Mouse (Mus musculus): ENCODE results near the gene She. TPM values are rescaled to one million over a fixed set of nuclear protein-coding genes. Genes with fewer than 3 reads are reported as not detected.

The She gene
- polyA plus RNA-seq, 1 experiment, result 0.60 TPM

Other genes starting within 250 kb of the She start
- gene Adar, start 116.3 kb upstream of the She start, polyA plus RNA-seq (2012; rRNA removed), result 27.5 and 39.9 TPM in 2 replicates
- gene Chrnb2, start 66.7 kb upstream of the She start, polyA plus RNA-seq (2012; rRNA removed), result 0.90 and 1.3 TPM in 2 replicates
- gene Ube2q1, start 57.8 kb upstream of the She start, polyA plus RNA-seq (2012; rRNA removed), result 24.6 and 26.2 TPM in 2 replicates
- gene Il6ra, start 81.8 kb downstream of the She start, polyA plus RNA-seq (2012; rRNA removed), result 2.9 and 4.4 TPM in 2 replicates
- 12.4 and 17.2 TPM in 2 replicates for gene Atp8b2, start 132.1 kb downstream of the She start, polyA plus RNA-seq (2012; rRNA removed)
- gene Hax1, start 167.4 kb downstream of the She start, polyA plus RNA-seq (2012; rRNA removed), result 60.1 and 80.7 TPM in 2 replicates
- 41.1 and 46.7 TPM in 2 replicates for gene 4933434E20Rik, start 220.3 kb downstream of the She start, polyA plus RNA-seq (2012; rRNA removed)
- gene Ubap2l, start 221.3 kb downstream of the She start, polyA plus RNA-seq (2012; rRNA removed), result 51.4 and 75.2 TPM in 2 replicates
- gene Tpm3, start 241.3 kb downstream of the She start, polyA plus RNA-seq (2012; rRNA removed), result 161 and 190 TPM in 2 replicates